Mouse (Mus musculus): ENCODE results near the gene Adipoq. TPM values are rescaled to one million over a fixed set of nuclear protein-coding genes. Genes with fewer than 3 reads are reported as not detected.

The Adipoq gene
- polyA plus RNA-seq, 1 experiment, result not detected

GRCm38 (mm10) chr16:23158292-23158691 is 12.0 kb downstream of the Adipoq start:
- TF ChIP-seq CTCF (IDR thresholded peaks at IDR 0.05; ENCODE audit: low read depth, low read length) (no peak), POLR2A (IDR thresholded peaks at IDR 0.05; ENCODE audit: borderline replicate concordance, low read depth, low read length) (no peak)
- H3K4me1 ChIP-seq (ENCODE audit: control insufficient read depth, insufficient read depth, low read length), result peaks cover 10% of the 10 kb centered on the region

GRCm38 (mm10) chr16:23158957-23159356 is 12.6 kb downstream of the Adipoq start:
- H3K27ac ChIP-seq (ENCODE audit: insufficient read depth, low read depth, low read length), result no peak overlapping the region
- TF ChIP-seq POLR2A (IDR thresholded peaks at IDR 0.05; ENCODE audit: borderline replicate concordance, low read depth, low read length) (no peak), CTCF (IDR thresholded peaks at IDR 0.05; ENCODE audit: low read depth, low read length) (no peak)
- H3K4me1 ChIP-seq (ENCODE audit: control insufficient read depth, insufficient read depth, low read length), result peaks cover 10% of the 10 kb centered on the region
- no peak overlapping the region for H3K4me3 ChIP-seq (ENCODE audit: insufficient read depth, low read length)

More at GRCm38 (mm10) chr16:23158292-23158691, 12.0 kb downstream of the Adipoq start:
- Histone ChIP-seq H3K4me3 (ENCODE audit: insufficient read depth, low read length) (no peak overlapping the region), H3K27ac (ENCODE audit: insufficient read depth, low read depth, low read length) (no peak overlapping the region)

- peaks cover 10% of the 10 kb centered on the region for H3K4me1 ChIP-seq (ENCODE audit: control insufficient read depth, insufficient read depth, low read length)
- TF ChIP-seq POLR2A (IDR thresholded peaks at IDR 0.05; ENCODE audit: borderline replicate concordance, low read depth, low read length), result no peak
- no peak for TF ChIP-seq CTCF (IDR thresholded peaks at IDR 0.05; ENCODE audit: low read depth, low read length)
Measured at GRCm38 (mm10) chr16:23159749-23160148, 13.4 kb downstream of the Adipoq start.

GRCm38 (mm10) chr16:23162116-23162515 is 15.8 kb downstream of the Adipoq start:
- H3K4me3 ChIP-seq (ENCODE audit: insufficient read depth, low read length), result no peak overlapping the region
- no peak overlapping the region for H3K27ac ChIP-seq (ENCODE audit: insufficient read depth, low read depth, low read length)
- TF ChIP-seq CTCF (IDR thresholded peaks at IDR 0.05; ENCODE audit: low read depth, low read length) (no peak), POLR2A (IDR thresholded peaks at IDR 0.05; ENCODE audit: borderline replicate concordance, low read depth, low read length) (no peak)
- peaks cover 20% of the 10 kb centered on the region for H3K4me1 ChIP-seq (ENCODE audit: control insufficient read depth, insufficient read depth, low read length)

More at GRCm38 (mm10) chr16:23159749-23160148, 13.4 kb downstream of the Adipoq start:
- no peak overlapping the region for H3K27ac ChIP-seq (ENCODE audit: insufficient read depth, low read depth, low read length)
- H3K4me3 ChIP-seq (ENCODE audit: insufficient read depth, low read length), result no peak overlapping the region

- Histone ChIP-seq H3K4me1 (ENCODE audit: control insufficient read depth, insufficient read depth, low read length) (peaks cover 29% of the 10 kb centered on the region), H3K4me3 (ENCODE audit: insufficient read depth, low read length) (no peak overlapping the region), H3K27ac (ENCODE audit: insufficient read depth, low read depth, low read length) (no peak overlapping the region)
- TF ChIP-seq CTCF (IDR thresholded peaks at IDR 0.05; ENCODE audit: low read depth, low read length) (no peak), POLR2A (IDR thresholded peaks at IDR 0.05; ENCODE audit: borderline replicate concordance, low read depth, low read length) (no peak)
Measured at GRCm38 (mm10) chr16:23164443-23164842, 18.1 kb downstream of the Adipoq start.

GRCm38 (mm10) chr16:23165441-23165840 is 19.1 kb downstream of the Adipoq start:
- no peak for TF ChIP-seq POLR2A (IDR thresholded peaks at IDR 0.05; ENCODE audit: borderline replicate concordance, low read depth, low read length)
- H3K4me3 ChIP-seq (ENCODE audit: insufficient read depth, low read length), result no peak overlapping the region
- H3K27ac ChIP-seq (ENCODE audit: insufficient read depth, low read depth, low read length), result no peak overlapping the region
- peaks cover 25% of the 10 kb centered on the region for H3K4me1 ChIP-seq (ENCODE audit: control insufficient read depth, insufficient read depth, low read length)

- H3K4me1 ChIP-seq (ENCODE audit: control insufficient read depth, insufficient read depth, low read length), result peaks cover 28% of the 10 kb centered on the region
- H3K27ac ChIP-seq (ENCODE audit: insufficient read depth, low read depth, low read length), result peak overlapping the region; percentile 95
- TF ChIP-seq POLR2A (IDR thresholded peaks at IDR 0.05; ENCODE audit: borderline replicate concordance, low read depth, low read length) (no peak), CTCF (IDR thresholded peaks at IDR 0.05; ENCODE audit: low read depth, low read length) (no peak)
- no peak overlapping the region for H3K4me3 ChIP-seq (ENCODE audit: insufficient read depth, low read length)
Measured at GRCm38 (mm10) chr16:23166646-23167045, 20.3 kb downstream of the Adipoq start.

GRCm38 (mm10) chr16:23167079-23167478 is 20.7 kb downstream of the Adipoq start:
- no peak for TF ChIP-seq CTCF (IDR thresholded peaks at IDR 0.05; ENCODE audit: low read depth, low read length)
- Histone ChIP-seq H3K27ac (ENCODE audit: insufficient read depth, low read depth, low read length) (peak overlapping the region; percentile 95), H3K4me3 (ENCODE audit: insufficient read depth, low read length) (no peak overlapping the region)

GRCm38 (mm10) chr16:23170813-23171212 is 24.5 kb downstream of the Adipoq start:
- TF ChIP-seq POLR2A (IDR thresholded peaks at IDR 0.05; ENCODE audit: borderline replicate concordance, low read depth, low read length) (no peak), CTCF (IDR thresholded peaks at IDR 0.05; ENCODE audit: low read depth, low read length) (no peak)
- peaks cover 31% of the 10 kb centered on the region for H3K4me1 ChIP-seq (ENCODE audit: control insufficient read depth, insufficient read depth, low read length)
- H3K27ac ChIP-seq (ENCODE audit: insufficient read depth, low read depth, low read length), result no peak overlapping the region
- no peak overlapping the region for H3K4me3 ChIP-seq (ENCODE audit: insufficient read depth, low read length)

More at GRCm38 (mm10) chr16:23167079-23167478, 20.7 kb downstream of the Adipoq start:
- peaks cover 26% of the 10 kb centered on the region for H3K4me1 ChIP-seq (ENCODE audit: control insufficient read depth, insufficient read depth, low read length)

- TF ChIP-seq POLR2A (IDR thresholded peaks at IDR 0.05; ENCODE audit: borderline replicate concordance, low read depth, low read length) (no peak), CTCF (IDR thresholded peaks at IDR 0.05; ENCODE audit: low read depth, low read length) (no peak)
- Histone ChIP-seq H3K27ac (ENCODE audit: insufficient read depth, low read depth, low read length) (no peak overlapping the region), H3K4me1 (ENCODE audit: control insufficient read depth, insufficient read depth, low read length) (peaks cover 16% of the 10 kb centered on the region), H3K4me3 (ENCODE audit: insufficient read depth, low read length) (no peak overlapping the region)
Measured at GRCm38 (mm10) chr16:23173904-23174303, 27.6 kb downstream of the Adipoq start.

GRCm38 (mm10) chr16:23174855-23175254 is 28.5 kb downstream of the Adipoq start:
- Histone ChIP-seq H3K4me1 (ENCODE audit: control insufficient read depth, insufficient read depth, low read length) (peaks cover 16% of the 10 kb centered on the region), H3K27ac (ENCODE audit: insufficient read depth, low read depth, low read length) (no peak overlapping the region), H3K4me3 (ENCODE audit: insufficient read depth, low read length) (no peak overlapping the region)
- TF ChIP-seq POLR2A (IDR thresholded peaks at IDR 0.05; ENCODE audit: borderline replicate concordance, low read depth, low read length), result no peak
- TF ChIP-seq CTCF (IDR thresholded peaks at IDR 0.05; ENCODE audit: low read depth, low read length), result no peak
